Mouse (Mus musculus) kidney, postnatal 14 days (tissue): ENCODE measurements around the gene Ppargc1a.

Experiments
- DNase-seq: peaks from one replicate; pipeline ENCODE4 v3.0.0; 2022; ENCODE audit warnings: mixed read lengths

Ppargc1a gene

GRCm38 (mm10) chr5:51567659-51568058 lies at the start of gene Ppargc1a:
Ppargc1a (minus strand) TSS chr5:51567726.
- no peak for DNase-seq

- DNase-seq, result no peak
Observed at GRCm38 (mm10) chr5:51616877-51617276, 49.4 kb upstream of the Ppargc1a start.

GRCm38 (mm10) chr5:51612049-51612448 lies 44.5 kb upstream of the Ppargc1a start:
- no peak for DNase-seq

- DNase-seq, result peak; percentile 44
Observed at GRCm38 (mm10) chr5:51607686-51608480, 40.4 kb upstream of the Ppargc1a start.

GRCm38 (mm10) chr5:51599549-51599948 lies 32.0 kb upstream of the Ppargc1a start:
- DNase-seq, result no peak

GRCm38 (mm10) chr5:51595644-51596043 lies 28.1 kb upstream of the Ppargc1a start:
- DNase-seq, result peak; percentile 41

GRCm38 (mm10) chr5:51592206-51592605 lies 24.7 kb upstream of the Ppargc1a start:
- peak; percentile 34 for DNase-seq

- peak; percentile 80 for DNase-seq
Observed at GRCm38 (mm10) chr5:51591537-51592154, 24.1 kb upstream of the Ppargc1a start.

GRCm38 (mm10) chr5:51586187-51586586 lies 18.7 kb upstream of the Ppargc1a start:
- DNase-seq, result peak; percentile 33

- peak; percentile 37 for DNase-seq
Observed at GRCm38 (mm10) chr5:51584987-51585386, 17.5 kb upstream of the Ppargc1a start.

- DNase-seq, result no peak
Observed at GRCm38 (mm10) chr5:51584186-51584585, 16.7 kb upstream of the Ppargc1a start.

- DNase-seq, result peak; percentile 77
Observed at GRCm38 (mm10) chr5:51583632-51584031, 16.1 kb upstream of the Ppargc1a start.

GRCm38 (mm10) chr5:51583030-51583429 lies 15.5 kb upstream of the Ppargc1a start:
- DNase-seq, result peak; percentile 24

- DNase-seq, result peak; percentile 50
Observed at GRCm38 (mm10) chr5:51582618-51583017, 15.1 kb upstream of the Ppargc1a start.

GRCm38 (mm10) chr5:51577594-51577993 lies 10.1 kb upstream of the Ppargc1a start:
- DNase-seq, result no peak

- DNase-seq, result no peak
Observed at GRCm38 (mm10) chr5:51573770-51574169, 6.2 kb upstream of the Ppargc1a start.

- DNase-seq, result no peak
Observed at GRCm38 (mm10) chr5:51568198-51568690, 718 bp upstream of the Ppargc1a start.

GRCm38 (mm10) chr5:51565672-51566071 lies 1.9 kb downstream of the Ppargc1a start:
- no peak for DNase-seq

GRCm38 (mm10) chr5:51565038-51565437 lies 2.5 kb downstream of the Ppargc1a start:
- no peak for DNase-seq

GRCm38 (mm10) chr5:51563574-51563973 lies 4.0 kb downstream of the Ppargc1a start:
- DNase-seq, result no peak

- DNase-seq, result no peak
Observed at GRCm38 (mm10) chr5:51557607-51558278, 9.8 kb downstream of the Ppargc1a start.

- DNase-seq, result peak; percentile 83
Observed at GRCm38 (mm10) chr5:51553671-51554070, 13.9 kb downstream of the Ppargc1a start.

- DNase-seq, result no peak
Observed at GRCm38 (mm10) chr5:51553251-51553650, 14.3 kb downstream of the Ppargc1a start.
